In the genomic region with DNA sequence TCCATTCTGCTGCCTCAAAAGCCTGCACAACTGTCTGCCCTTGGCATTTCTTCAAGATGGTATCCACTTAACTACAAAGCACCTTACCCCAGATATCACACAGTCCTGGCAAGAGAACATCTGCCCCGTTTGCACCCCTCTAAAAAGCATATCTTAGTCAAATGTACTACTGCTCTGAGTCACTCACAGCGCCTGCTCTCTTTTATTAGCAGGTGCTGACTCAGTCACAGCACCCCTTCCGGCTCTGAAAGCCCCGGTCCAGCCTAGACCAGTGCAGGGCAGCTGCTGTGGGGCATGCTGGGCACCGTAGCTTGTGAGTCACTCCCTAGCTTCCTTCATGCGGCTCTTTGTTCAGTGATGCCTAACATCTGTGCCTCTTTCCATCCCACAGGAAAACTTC, we compare ENCODE assay signal across 11 mouse cellular contexts. TPM values are rescaled to one million over a fixed set of nuclear protein-coding genes. Genes with fewer than 3 reads are reported as not detected.
A peak's percentile ranks its signal among the peaks of the same experiment; 100 is the strongest.
DNase-seq lines count a peak whose midpoint lies in the region; ATAC-seq lines count a peak whose summit lies in the region.
"Had no signal": no experiment of that assay in that cellular context is flagged by ENCODE, and none has a peak within 500 bp of the region (broad histone marks: within the 10 kb centered on the region; RNA-seq: fewer than 3 reads in every experiment).

No protein-coding gene starts in this region.

- no peaks in the 10 kb centered on the region for H3K9me3 ChIP-seq in stomach, embryonic 16.5 days (replicated peaks; ENCODE audit: control insufficient read depth, low read length)

- 0 out of 2 replicates have a peak overlapping the region, but pooled peaks have one; percentile 10 for H3K27ac ChIP-seq in stomach, embryonic 16.5 days (ENCODE audit: low read length)
- H3K27ac ChIP-seq: layer of hippocampus, adult 2 months had no signal

- ATAC-seq in stomach, embryonic 16.5 days (ENCODE audit: insufficient read depth, low FRiP score): peak; percentile 66

- no peak overlapping the region for H3K4me3 ChIP-seq in stomach, embryonic 16.5 days (replicated peaks; ENCODE audit: low read length)
- H3K4me3 ChIP-seq: layer of hippocampus, adult 2 months had no signal

- H3K4me2 ChIP-seq in stomach, embryonic 16.5 days (ENCODE audit: low read depth, low read length): no peak overlapping the region
- H3K4me2 ChIP-seq: lung, embryonic 14.5 days had no signal

- 62% methylated on average over 6 of the region's 6 CpGs for WGBS in stomach, embryonic 16.5 days

- H3K9ac ChIP-seq in stomach, embryonic 16.5 days (ENCODE audit: low read length): no peak overlapping the region
- H3K9ac ChIP-seq: lung, embryonic 14.5 days had no signal

- H3K36me3 ChIP-seq in stomach, embryonic 16.5 days (ENCODE audit: control insufficient read depth, insufficient read depth, low read length): no peaks in the 10 kb centered on the region

- peaks cover 2% of the 10 kb centered on the region; the same call in 1 of the 2 replicates for H3K4me1 ChIP-seq in stomach, embryonic 16.5 days (ENCODE audit: control insufficient read depth, insufficient read depth, low read length)

- DNase-seq in heart, adult 9 months (ENCODE audit: low spot score in 2 of 2): peak; percentile 42 to 61
- DNase-seq in heart, postnatal 14 days: no peak
- DNase-seq in right cerebral cortex, postnatal 25 days: peak; percentile 24
- no peak for DNase-seq in right cerebral cortex, postnatal 10 days (ENCODE audit: low spot score in 2 of 2)
- DNase-seq in adrenal gland, postnatal 36 days: peak; percentile 49 to 62
- no peak for DNase-seq in thymus, postnatal 10 days (ENCODE audit: low spot score in 2 of 2)
- no peak for DNase-seq in cerebellum, postnatal 25 days
- DNase-seq: heart, postnatal 4 days had no signal

- intact Hi-C loops in heart, postnatal 14 days (cut with DNase I): no loop called here

- no peaks in the 10 kb centered on the region for H3K27me3 ChIP-seq in stomach, embryonic 16.5 days (ENCODE audit: control insufficient read depth, insufficient read depth, low read length)

RNA-seq across cellular contexts. Expression of gene Ccnl1, which starts 35.6 kb away (rescaled TPM):
- 10 to 100 TPM; 33.6 TPM for total RNA-seq in heart, postnatal 14 days (2021)
- 100 to 1,000 TPM in 1 of 2 experiments, 10 to 100 TPM in 1; 80.0 to 129 TPM for total RNA-seq in adrenal gland, postnatal 36 days (2021)
- polyA plus RNA-seq in stomach, embryonic 16.5 days (2015; fragmentation: Nextera tagmentation; extraction: Ambion mirVana): 97.3 and 100 TPM in 2 replicates

Comparison
In these comparisons a context has a peak if more than half of its experiments do, and no peak if none do; other contexts are left out.
1. DNase-seq: peak in heart, adult 9 months (2 of 2), right cerebral cortex, postnatal 25 days (single experiment) and adrenal gland, postnatal 36 days (2 of 2); none in heart, postnatal 14 days (0 of 2), right cerebral cortex, postnatal 10 days (0 of 2), thymus, postnatal 10 days (0 of 2) and cerebellum, postnatal 25 days (0 of 2).